8 mouse cellular contexts compared by ENCODE assay signal in the genomic region with DNA sequence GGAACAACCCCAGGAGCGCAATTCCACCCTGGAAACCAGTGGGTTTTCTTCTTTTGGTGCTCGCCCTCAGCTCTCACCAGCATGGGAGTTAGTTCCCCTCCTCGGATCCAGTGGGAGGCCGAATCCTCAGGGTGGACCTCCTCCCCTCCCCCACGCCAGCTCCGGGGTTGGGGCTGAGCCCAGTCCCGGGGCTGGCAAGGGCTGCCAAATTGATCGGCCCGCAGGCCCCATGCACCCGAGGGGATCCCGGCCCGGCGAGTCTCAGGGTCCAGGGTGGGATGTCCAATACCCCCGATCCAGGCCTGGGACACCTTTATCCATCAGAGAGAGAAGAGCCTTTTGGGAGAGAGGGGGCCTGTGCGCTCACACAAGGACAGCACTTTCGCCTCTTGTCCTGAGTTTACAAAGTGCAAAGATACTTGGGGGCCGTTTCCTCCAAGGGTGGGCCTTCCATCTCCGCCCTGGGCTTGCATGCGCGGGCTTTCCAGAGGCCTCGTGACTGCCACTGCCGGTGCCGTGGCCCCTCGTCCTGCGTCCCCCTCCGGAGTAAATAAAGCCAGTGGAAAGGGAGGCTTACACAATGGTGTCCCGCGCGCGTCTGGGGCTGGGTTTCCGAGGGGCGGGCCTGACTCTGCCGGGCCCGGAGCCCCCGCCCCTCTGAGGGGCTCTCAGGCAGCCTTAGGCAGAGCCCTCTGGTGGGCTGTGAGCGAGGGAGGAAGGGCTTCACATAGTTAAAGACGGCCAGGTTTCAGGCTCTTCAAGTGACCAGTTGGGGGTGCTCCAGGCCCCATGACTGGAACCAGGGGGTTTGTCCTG.
DNase-seq lines count a peak whose midpoint lies in the region; ATAC-seq and TF ChIP-seq lines count a peak whose summit lies in the region.

No protein-coding gene starts in this region.

- 0 out of 2 replicates have a peak, but pooled peaks have one; percentile 5 for TF ChIP-seq CTCF in spleen, adult 2 months (IDR thresholded peaks at IDR 0.05; ENCODE audit: extremely low read depth, insufficient read depth, insufficient read length, insufficient replicate concordance)

- no peaks in the 10 kb centered on the region; the same call in 1 of the 2 replicates for H3K27me3 ChIP-seq in spleen, adult 2 months (ENCODE audit: control insufficient read depth, insufficient read depth, low read length)
- peaks cover 28% of the 10 kb centered on the region for H3K27me3 ChIP-seq in heart, embryonic 14.5 days (ENCODE audit: control insufficient read depth, insufficient read depth, low read length)
- no peaks in the 10 kb centered on the region for H3K27me3 ChIP-seq in splenic B cell, adult 2 months (ENCODE audit: control insufficient read depth, insufficient read depth, low read length, poor library complexity, severe bottlenecking)

- peak overlapping the region; percentile 85 for H3K9ac ChIP-seq in heart, embryonic 14.5 days (ENCODE audit: low read length)

- H3K4me1 ChIP-seq in spleen, adult 2 months (ENCODE audit: control insufficient read depth, insufficient read depth, insufficient read length): peaks cover 21% of the 10 kb centered on the region; the same call in 1 of the 2 replicates
- peaks cover 37 to 67% of the 10 kb centered on the region in 2 experiments for H3K4me1 ChIP-seq in heart, embryonic 14.5 days (ENCODE audit: control insufficient read depth in 2 of 2, insufficient read depth in 2 of 2, low read length in 2 of 2)

- H3K27ac ChIP-seq in spleen, adult 2 months (ENCODE audit: insufficient read depth, low read length): peak overlapping the region; percentile 64
- peak overlapping the region; percentile 80 to 87 for H3K27ac ChIP-seq in heart, embryonic 14.5 days (replicated peaks in 1 of 2; ENCODE audit: control insufficient read depth in 1 of 2, insufficient read depth in 1 of 2, low read depth in 2 of 2, low read length in 2 of 2)

- peak overlapping the region; percentile 93 for H3K4me2 ChIP-seq in heart, embryonic 14.5 days (ENCODE audit: low read length)

- WGBS in spleen, adult 2 months: 3% methylated on average over 37 of the region's 37 CpGs
- under 1% methylated on average over 37 of the region's 37 CpGs for WGBS in heart, embryonic 14.5 days

- peak overlapping the region; percentile 65 for H3K4me3 ChIP-seq in spleen, adult 2 months (ENCODE audit: extremely low read depth, insufficient read depth, insufficient read length)
- H3K4me3 ChIP-seq in heart, embryonic 14.5 days (ENCODE audit: control insufficient read depth in 1 of 2, insufficient read depth in 1 of 2, low read depth in 1 of 2, low read length in 2 of 2): peak overlapping the region; percentile 68 to 82

- no peak for TF ChIP-seq POLR2A in spleen, adult 2 months (IDR thresholded peaks at IDR 0.05; ENCODE audit: low read depth, low read length)

- no peaks in the 10 kb centered on the region for H3K9me3 ChIP-seq in heart, embryonic 14.5 days (ENCODE audit: control insufficient read depth, low read length)

- H3K36me3 ChIP-seq in spleen, adult 2 months (ENCODE audit: control insufficient read depth, insufficient read depth, low read length): no peaks in the 10 kb centered on the region
- no peaks in the 10 kb centered on the region for H3K36me3 ChIP-seq in heart, embryonic 14.5 days (ENCODE audit: control insufficient read depth, insufficient read depth, low read length)
- H3K36me3 ChIP-seq in splenic B cell, adult 2 months (ENCODE audit: control insufficient read depth, insufficient read depth, low read length, poor library complexity, severe bottlenecking): no peaks in the 10 kb centered on the region

- 0 out of 2 replicates have a peak, but pooled peaks have one; percentile 33 for ATAC-seq in heart, embryonic 14.5 days (ENCODE audit: insufficient number of reproducible peaks, insufficient read depth, low FRiP score, low read depth)
- peak; percentile 22 for ATAC-seq in megakaryocyte, adult 5-6 weeks (ENCODE audit: poor library complexity, severe bottlenecking)
- no peak for ATAC-seq in megakaryocyte-erythroid progenitor cell, adult 5-6 weeks (replicated peaks; ENCODE audit: low FRiP score, low TSS enrichment, poor library complexity, severe bottlenecking)

- DNase-seq in spleen, adult 2 months (ENCODE audit: low read depth in 1 of 2, low spot score in 2 of 2): no peak
- no peak for DNase-seq in spleen, postnatal 14 days (ENCODE audit: low spot score in 2 of 2)
- peak; percentile 95 for DNase-seq in embryo, embryonic 11 days
- DNase-seq in kidney, postnatal 25 days: peak; percentile 53 to 80
- peak; percentile 31 for DNase-seq in splenic B cell, adult 2 months (ENCODE audit: low read depth, low spot score)

Comparison
In these comparisons a context has a peak if more than half of its experiments do, and no peak if none do; other contexts are left out.
1. DNase-seq: peak in embryo, embryonic 11 days (single experiment), kidney, postnatal 25 days (2 of 2) and splenic B cell, adult 2 months (single experiment); none in spleen, adult 2 months (0 of 2) and spleen, postnatal 14 days (0 of 2).